Mouse (Mus musculus) bone marrow, adult 2 months (tissue): Measurements from ENCODE around the gene Wfs1. TPM values are rescaled to one million over a fixed set of nuclear protein-coding genes. Genes with fewer than 3 reads are reported as not detected.

ENCODE experiments used
- H3K27ac ChIP-seq: fragments of 200-500 bp; 2 replicates; pipeline ENCODE4 v1.5.1; 2012; ENCODE audit warnings: low read depth, mild to moderate bottlenecking, control low read depth, inconsistent platforms, low read length; ENCODE audit not compliant: control insufficient read depth, poor library complexity, insufficient read depth
- H3K4me1 ChIP-seq: fragments of 200-500 bp; 2 replicates; pipeline ENCODE4 v1.6.1; 2011; ENCODE audit warnings: low read length; ENCODE audit not compliant: control insufficient read depth, insufficient read depth
- H3K4me3 ChIP-seq: fragments of 200-500 bp; replicated peaks from 2 replicates; pipeline ENCODE3; 2011; ENCODE audit warnings: mild to moderate bottlenecking, low read depth, low read length, control low read depth; ENCODE audit not compliant: control insufficient read depth
- CTCF ChIP-seq: fragments of 200-500 bp; IDR thresholded peaks from 2 replicates; pipeline ENCODE4 v1.5.1; 2011; ENCODE audit warnings: low read length, control low read depth; ENCODE audit not compliant: control insufficient read depth, insufficient read depth
- POLR2A ChIP-seq: fragments of 200-500 bp; IDR thresholded peaks from 2 replicates; pipeline ENCODE4 v1.6.1; 2011; ENCODE audit warnings: low read depth, mild to moderate bottlenecking, control low read depth, low read length, borderline replicate concordance; ENCODE audit not compliant: control insufficient read depth
- WGBS: fragments of 180-500 bp; shearing (Covaris S2); methylation state at CpG from one replicate; pipeline ENCODE4 v1.1.7; 2018; 5-methylcytosine and 5-hydroxymethylcytosine counted together
- polyA plus RNA-seq: library from polyadenylated mRNA; stranded (reverse); fragments of >200 nt; gene quantifications from 2 replicates; pipeline ENCODE4 v1.2.4, GENCODE M21; 2011; ENCODE audit warnings: low replicate concordance; ENCODE audit not compliant: missing spikeins, insufficient read depth, insufficient read length

Wfs1 gene
- polyA plus RNA-seq, 1 experiment = 3.7 TPM

- TF ChIP-seq POLR2A (no peak), CTCF (no peak)
- 69% methylated on average over 17 of the region's 17 CpGs for WGBS
- no peak overlapping the region for H3K27ac ChIP-seq
- no peaks in the 10 kb centered on the region for H3K4me1 ChIP-seq
- no peak overlapping the region for H3K4me3 ChIP-seq
Measured at GRCm38 (mm10) chr5:36935486-36936473, 53.2 kb downstream of the Wfs1 start.

GRCm38 (mm10) chr5:36933383-36933782 is 55.6 kb downstream of the Wfs1 start:
- TF ChIP-seq POLR2A (no peak), CTCF (no peak)
- H3K27ac ChIP-seq = no peak overlapping the region
- H3K4me1 ChIP-seq = no peaks in the 10 kb centered on the region
- WGBS = 59% methylated on average over 8 of the region's 8 CpGs
- no peak overlapping the region for H3K4me3 ChIP-seq

- H3K4me1 ChIP-seq = no peaks in the 10 kb centered on the region
- TF ChIP-seq POLR2A = no peak
- no peak for TF ChIP-seq CTCF
- no peak overlapping the region for H3K4me3 ChIP-seq
- 51% methylated on average over 3 of the region's 3 CpGs for WGBS
- H3K27ac ChIP-seq = no peak overlapping the region
Measured at GRCm38 (mm10) chr5:36929376-36929775, 59.6 kb downstream of the Wfs1 start.

GRCm38 (mm10) chr5:36928701-36929100 is 60.3 kb downstream of the Wfs1 start:
- Histone ChIP-seq H3K27ac (no peak overlapping the region), H3K4me1 (no peaks in the 10 kb centered on the region), H3K4me3 (no peak overlapping the region)
- 58% methylated on average over 4 of the region's 4 CpGs for WGBS
- TF ChIP-seq POLR2A (no peak), CTCF (peak; percentile 42)

- no peak for TF ChIP-seq CTCF
- no peak for TF ChIP-seq POLR2A
- Histone ChIP-seq H3K4me3 (no peak overlapping the region), H3K4me1 (no peaks in the 10 kb centered on the region), H3K27ac (no peak overlapping the region)
- 41% methylated on average over 11 of the region's 11 CpGs for WGBS
Measured at GRCm38 (mm10) chr5:36923826-36924700, 64.9 kb downstream of the Wfs1 start.

GRCm38 (mm10) chr5:36922811-36923210 is 66.2 kb downstream of the Wfs1 start:
- Histone ChIP-seq H3K4me3 (no peak overlapping the region), H3K27ac (no peak overlapping the region), H3K4me1 (no peaks in the 10 kb centered on the region)
- TF ChIP-seq POLR2A (no peak), CTCF (no peak)
- 24% methylated on average over 10 of the region's 10 CpGs for WGBS

- H3K4me3 ChIP-seq = no peak overlapping the region
- TF ChIP-seq POLR2A = no peak
- TF ChIP-seq CTCF = no peak
- 79% methylated on average over 1 of the region's 1 CpGs for WGBS
- no peak overlapping the region for H3K27ac ChIP-seq
- H3K4me1 ChIP-seq = no peaks in the 10 kb centered on the region
Measured at GRCm38 (mm10) chr5:36921871-36922270, 67.1 kb downstream of the Wfs1 start.

DNA sequence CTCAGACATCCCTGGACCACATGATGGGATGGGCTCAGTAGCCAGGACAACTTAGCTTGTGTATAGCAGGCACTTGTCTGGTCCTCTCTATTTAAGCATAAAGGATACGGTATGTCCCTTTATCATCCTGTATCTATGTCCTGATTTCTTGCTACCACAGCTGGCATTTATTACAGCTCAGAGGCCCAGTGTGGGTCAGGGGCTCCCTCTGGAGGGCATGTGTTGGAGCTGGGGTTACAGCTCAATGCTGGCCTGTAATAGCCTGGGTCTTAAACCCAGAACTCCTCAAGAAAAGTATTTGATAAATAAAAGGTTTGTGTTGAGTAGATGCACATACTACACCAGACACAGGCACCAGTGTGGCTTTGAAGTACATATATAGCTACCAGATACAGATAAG is 68.9 kb downstream of the Wfs1 start:
- Histone ChIP-seq H3K27ac (no peak overlapping the region), H3K4me1 (no peaks in the 10 kb centered on the region), H3K4me3 (no peak overlapping the region)
- TF ChIP-seq CTCF = no peak
- TF ChIP-seq POLR2A = no peak
- WGBS = 67% methylated on average over 1 of the region's 1 CpGs
